Mouse (Mus musculus) embryonic facial prominence, embryonic 10.5 days (tissue): ENCODE data around the gene Mfsd12. TPM values are rescaled to one million over a fixed set of nuclear protein-coding genes. Genes with fewer than 3 reads are reported as not detected.

Experiments
- DNase-seq: peaks from one replicate; pipeline ENCODE4 v3.0.0-alpha.2; 2017; ENCODE audit warnings: low spot score
- H3K27ac ChIP-seq: fragments of 300-500 bp; sonication (generic); replicated peaks from 2 replicates; pipeline ENCODE4 v1.5.1; 2016; ENCODE audit warnings: mild to moderate bottlenecking
- H3K27me3 ChIP-seq: fragments of 300-500 bp; sonication (generic); replicated peaks from 2 replicates; pipeline ENCODE4 v1.6.1; 2016; ENCODE audit warnings: low read depth, mild to moderate bottlenecking; ENCODE audit not compliant: poor library complexity, severe bottlenecking
- H3K36me3 ChIP-seq: fragments of 300-500 bp; sonication (generic); replicated peaks from 2 replicates; pipeline ENCODE4 v1.6.1; 2016; ENCODE audit warnings: mild to moderate bottlenecking, moderate library complexity
- H3K4me1 ChIP-seq: fragments of 300-500 bp; sonication (generic); 2 replicates; pipeline ENCODE4 v1.6.1; 2016
- H3K4me3 ChIP-seq: fragments of 300-500 bp; sonication (generic); 2 replicates; pipeline ENCODE4 v1.5.1; 2016; ENCODE audit warnings: mild to moderate bottlenecking, moderate library complexity
- H3K9me3 ChIP-seq: fragments of 300-500 bp; sonication (generic); 2 replicates; pipeline ENCODE4 v1.6.1; 2016; ENCODE audit warnings: mild to moderate bottlenecking
- WGBS: fragments of 180-500 bp; shearing (Covaris S2); methylation state at CpG from one replicate; pipeline ENCODE4 v1.1.7; 2016; 5-methylcytosine and 5-hydroxymethylcytosine counted together
- microRNA-seq: library from miRNA; unstranded; fragments of <30 nt; microRNA quantifications from one replicate; pipeline ENCODE4, GENCODE M21; 2017
- polyA plus RNA-seq: library from polyadenylated mRNA; unstranded; fragments of >200 nt; fragmentation: Nextera tagmentation; extraction: Ambion mirVana; gene quantifications from 2 replicates; pipeline ENCODE4 v1.2.1, GENCODE M21; 2016

Gene Mfsd12
- polyA plus RNA-seq, 1 experiment from 2014 or later, result 8.3 TPM

GRCm38 (mm10) chr10:81412586-81413309, 55.5 kb downstream of the Mfsd12 start:
- Histone ChIP-seq H3K9me3 (no peaks in the 10 kb centered on the region), H3K27ac (peak overlapping the region; percentile 90), H3K4me3 (no peak overlapping the region), H3K27me3 (peaks cover 19% of the 10 kb centered on the region), H3K4me1 (peaks cover 95% of the 10 kb centered on the region), H3K36me3 (0 out of 2 replicates have a peak, but pooled peaks cover 6% of the 10 kb centered on the region)
- WGBS, result 75% methylated on average over 16 of the region's 16 CpGs
- DNase-seq, result no peak

- peaks cover 95% of the 10 kb centered on the region for H3K4me1 ChIP-seq
- WGBS, result 28% methylated on average over 26 of the region's 26 CpGs
Measured at GRCm38 (mm10) chr10:81413310-81414261, 56.3 kb downstream of the Mfsd12 start.

GRCm38 (mm10) chr10:81414682-81415081, 57.4 kb downstream of the Mfsd12 start:
- H3K9me3 ChIP-seq, result no peaks in the 10 kb centered on the region
- H3K4me1 ChIP-seq, result peaks cover 94% of the 10 kb centered on the region
- peak overlapping the region; percentile 44 for H3K4me3 ChIP-seq
- peaks cover 11% of the 10 kb centered on the region; the same call in 1 of the 2 replicates for H3K36me3 ChIP-seq
- DNase-seq, result peak; percentile 73
- peaks cover 26% of the 10 kb centered on the region for H3K27me3 ChIP-seq
- peak overlapping the region; percentile 90 for H3K27ac ChIP-seq

More at GRCm38 (mm10) chr10:81413310-81414261, 56.3 kb downstream of the Mfsd12 start:
- Histone ChIP-seq H3K36me3 (0 out of 2 replicates have a peak, but pooled peaks cover 6% of the 10 kb centered on the region), H3K27ac (peak overlapping the region; percentile 90), H3K9me3 (no peaks in the 10 kb centered on the region), H3K4me3 (peak overlapping the region; percentile 44), H3K27me3 (peaks cover 18% of the 10 kb centered on the region)
- DNase-seq, result peak; percentile 85

GRCm38 (mm10) chr10:81415146-81415545, 57.9 kb downstream of the Mfsd12 start:
- peak overlapping the region; percentile 44 for H3K4me3 ChIP-seq

More at GRCm38 (mm10) chr10:81415146-81415545, 57.9 kb downstream of the Mfsd12 start:
- DNase-seq, result no peak
- H3K27ac ChIP-seq, result peak overlapping the region; percentile 90
- 83% methylated on average over 5 of the region's 5 CpGs for WGBS
- peaks cover 11% of the 10 kb centered on the region; the same call in 1 of the 2 replicates for H3K36me3 ChIP-seq
- H3K9me3 ChIP-seq, result no peaks in the 10 kb centered on the region
- peaks cover 30% of the 10 kb centered on the region for H3K27me3 ChIP-seq
- H3K4me1 ChIP-seq, result peaks cover 94% of the 10 kb centered on the region

Small RNA genes lying within 50 kb of the gene (microRNA-seq; reads per million reads assigned to microRNA genes)
- 0.91 reads per million for gene Mir6913

Other genes starting within 250 kb of the Mfsd12 start
- 10.4 and 11.7 TPM in 2 replicates for gene Zbtb7a, start 222.3 kb upstream of the Mfsd12 start, polyA plus RNA-seq
- 62.2 and 66.3 TPM in 2 replicates for gene Pias4, start 189.6 kb upstream of the Mfsd12 start, polyA plus RNA-seq
- gene Eef2, start 180.9 kb upstream of the Mfsd12 start, polyA plus RNA-seq, result 564 and 572 TPM in 2 replicates
- 51.5 and 53.2 TPM in 2 replicates for gene Dapk3, start 174.5 kb upstream of the Mfsd12 start, polyA plus RNA-seq
- gene 4930442H23Rik, start 173.6 kb upstream of the Mfsd12 start, polyA plus RNA-seq, result not detected in 2 replicates
- gene Nmrk2, start 155.4 kb upstream of the Mfsd12 start, polyA plus RNA-seq, result not detected in 2 replicates
- 2.5 and 3.6 TPM in 2 replicates for gene Atcay, start 126.7 kb upstream of the Mfsd12 start, polyA plus RNA-seq
- 3.5 and 4.6 TPM in 2 replicates for gene Zfr2, start 124.3 kb upstream of the Mfsd12 start, polyA plus RNA-seq
- gene Matk, start 104.6 kb upstream of the Mfsd12 start, polyA plus RNA-seq, result 3.6 and 3.7 TPM in 2 replicates
- 223 and 237 TPM in 2 replicates for gene Mrpl54, start 90.6 kb upstream of the Mfsd12 start, polyA plus RNA-seq
- 57.2 and 57.5 TPM in 2 replicates for gene Apba3, start 90.5 kb upstream of the Mfsd12 start, polyA plus RNA-seq
- gene Tjp3, start 65.9 kb upstream of the Mfsd12 start, polyA plus RNA-seq, result 8.9 and 9.0 TPM in 2 replicates
- 72.2 and 72.4 TPM in 2 replicates for gene Pip5k1c, start 64.5 kb upstream of the Mfsd12 start, polyA plus RNA-seq
- 52.3 and 54.3 TPM in 2 replicates for gene Cactin, start 36.4 kb upstream of the Mfsd12 start, polyA plus RNA-seq
- 3.1 and 3.6 TPM in 2 replicates for gene Tbxa2r, start 28.8 kb upstream of the Mfsd12 start, polyA plus RNA-seq
- gene Gipc3, start 14.2 kb upstream of the Mfsd12 start, polyA plus RNA-seq, result not detected in 2 replicates
- gene Hmg20b, start 7.0 kb upstream of the Mfsd12 start, polyA plus RNA-seq, result 114 and 122 TPM in 2 replicates
- gene 4930404N11Rik, start 8.3 kb downstream of the Mfsd12 start, polyA plus RNA-seq, result 0.47 and 0.76 TPM in 2 replicates
- 134 and 142 TPM in 2 replicates for gene Fzr1, start 21.0 kb downstream of the Mfsd12 start, polyA plus RNA-seq
- gene Dohh, start 26.9 kb downstream of the Mfsd12 start, polyA plus RNA-seq, result 105 and 109 TPM in 2 replicates
- 2.7 TPM in 2 replicates for gene Gm48551, start 27.0 kb downstream of the Mfsd12 start, polyA plus RNA-seq
- gene Gm48552, start 31.5 kb downstream of the Mfsd12 start, polyA plus RNA-seq, result 1.8 and 3.1 TPM in 2 replicates
- gene Smim24, start 35.6 kb downstream of the Mfsd12 start, polyA plus RNA-seq, result 2.0 and 2.8 TPM in 2 replicates
- 12.5 and 20.2 TPM in 2 replicates for gene Nfic, start 98.1 kb downstream of the Mfsd12 start, polyA plus RNA-seq
- 1.2 and 2.3 TPM in 2 replicates for gene Celf5, start 125.2 kb downstream of the Mfsd12 start, polyA plus RNA-seq
- gene Ncln, start 138.9 kb downstream of the Mfsd12 start, polyA plus RNA-seq, result 85.2 and 94.3 TPM in 2 replicates
- 0.28 and 0.51 TPM in 2 replicates for gene S1pr4, start 142.6 kb downstream of the Mfsd12 start, polyA plus RNA-seq
- 1.2 and 1.3 TPM in 2 replicates for gene Gna15, start 166.7 kb downstream of the Mfsd12 start, polyA plus RNA-seq
- gene Gna11, start 187.7 kb downstream of the Mfsd12 start, polyA plus RNA-seq, result 79.0 and 80.4 TPM in 2 replicates
- gene Aes, start 202.0 kb downstream of the Mfsd12 start, polyA plus RNA-seq, result 266 and 347 TPM in 2 replicates
- 14.0 and 17.1 TPM in 2 replicates for gene Tle2, start 217.1 kb downstream of the Mfsd12 start, polyA plus RNA-seq
- 7.1 and 8.2 TPM in 2 replicates for gene Tle6, start 243.6 kb downstream of the Mfsd12 start, polyA plus RNA-seq
- gene BC025920, start 248.8 kb downstream of the Mfsd12 start, polyA plus RNA-seq, result 1.5 and 2.1 TPM in 2 replicates